Mouse (Mus musculus): ENCODE measurements around the gene 9930022D16Rik.

The 9930022D16Rik gene

GRCm38 (mm10) chr11:109445438-109446035 is 31.8 kb downstream of the 9930022D16Rik start:
- DNase-seq (ENCODE audit: low spot score in 2 of 2), result no peak

GRCm38 (mm10) chr11:109451169-109451568 is 37.5 kb downstream of the 9930022D16Rik start:
- DNase-seq (ENCODE audit: low spot score in 2 of 2), result no peak

GRCm38 (mm10) chr11:109456261-109456660 is 42.5 kb downstream of the 9930022D16Rik start:
- DNase-seq (ENCODE audit: low spot score in 2 of 2), result no peak

GRCm38 (mm10) chr11:109458165-109458564 is 44.4 kb downstream of the 9930022D16Rik start:
- DNase-seq (ENCODE audit: low spot score in 2 of 2), result no peak

GRCm38 (mm10) chr11:109460586-109460985 is 46.9 kb downstream of the 9930022D16Rik start:
- no peak for DNase-seq (ENCODE audit: low spot score in 2 of 2)

GRCm38 (mm10) chr11:109465068-109465467 is 51.4 kb downstream of the 9930022D16Rik start:
- no peak for DNase-seq (ENCODE audit: low spot score in 2 of 2)

GRCm38 (mm10) chr11:109466987-109467386 is 53.3 kb downstream of the 9930022D16Rik start:
- no peak for DNase-seq (ENCODE audit: low spot score in 2 of 2)

GRCm38 (mm10) chr11:109468133-109468532 is 54.4 kb downstream of the 9930022D16Rik start:
- DNase-seq (ENCODE audit: low spot score in 2 of 2), result no peak

Measured in urinary bladder, adult 18-20 months (tissue).